19 mouse cellular contexts compared by ENCODE assay signal in the genomic region with DNA sequence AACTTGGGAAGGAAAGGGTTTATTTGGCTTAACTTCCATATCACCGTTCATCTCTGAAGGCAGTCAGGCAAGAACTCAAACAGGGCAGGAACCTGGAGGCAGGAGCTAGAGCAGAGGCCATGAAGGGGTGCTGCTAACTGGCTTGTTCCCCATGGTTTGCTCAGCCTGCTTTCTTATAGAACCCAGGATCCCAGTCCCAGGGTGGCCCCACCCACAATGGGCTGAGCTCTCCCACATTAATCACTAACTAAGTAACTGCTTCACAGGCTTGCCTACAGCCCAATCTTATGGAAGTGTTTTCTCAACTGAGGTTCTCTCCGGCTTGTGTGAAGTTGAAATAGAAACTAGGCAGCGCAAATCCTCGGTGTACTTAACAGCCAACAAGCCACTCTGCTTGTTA. TPM values are rescaled to one million over a fixed set of nuclear protein-coding genes. Genes with fewer than 3 reads are reported as not detected.
"Had no signal": no experiment of that assay in that cellular context is flagged by ENCODE, and none has a peak within 500 bp of the region (broad histone marks: within the 10 kb centered on the region; RNA-seq: fewer than 3 reads in every experiment).

No protein-coding gene starts in this region.

- ATAC-seq: inflammation-experienced regulatory T-cells, adult 6 months; intestine, embryonic 16.5 days; intestine, postnatal 0 days had no signal

- H3K27ac ChIP-seq: heart, adult 2 months; heart, embryonic 15.5 days; hindbrain, embryonic 12.5 days; hindbrain, embryonic 13.5 days; hindbrain, embryonic 14.5 days; hindbrain, embryonic 15.5 days; hindbrain, postnatal 0 days; intestine, embryonic 15.5 days; kidney, embryonic 15.5 days; kidney, postnatal 0 days; layer of hippocampus, adult 2 months had no signal

- H3K4me2 ChIP-seq: heart, embryonic 11.5 days; heart, embryonic 12.5 days; heart, embryonic 13.5 days; heart, embryonic 15.5 days; hindbrain, embryonic 12.5 days; hindbrain, embryonic 13.5 days; hindbrain, embryonic 14.5 days; hindbrain, embryonic 15.5 days; intestine, embryonic 15.5 days; kidney, embryonic 15.5 days had no signal

- H3K9ac ChIP-seq: heart, embryonic 12.5 days; heart, embryonic 13.5 days; heart, embryonic 15.5 days; hindbrain, embryonic 12.5 days; hindbrain, embryonic 13.5 days; hindbrain, embryonic 14.5 days; hindbrain, embryonic 15.5 days; intestine, embryonic 15.5 days; kidney, embryonic 15.5 days had no signal

- H3K36me3 ChIP-seq: heart, embryonic 10.5 days; heart, embryonic 12.5 days; heart, embryonic 13.5 days; heart, embryonic 15.5 days; hindbrain, embryonic 10.5 days; hindbrain, embryonic 12.5 days; hindbrain, embryonic 13.5 days; hindbrain, embryonic 15.5 days; intestine, embryonic 15.5 days; kidney, embryonic 15.5 days had no signal

- H3K9me3 ChIP-seq: heart, embryonic 10.5 days; heart, embryonic 12.5 days; heart, embryonic 15.5 days; hindbrain, embryonic 10.5 days; hindbrain, embryonic 12.5 days; hindbrain, embryonic 13.5 days; hindbrain, embryonic 15.5 days; intestine, embryonic 15.5 days; kidney, embryonic 15.5 days had no signal

- H3K27me3 ChIP-seq: heart, embryonic 12.5 days; heart, embryonic 13.5 days; heart, embryonic 15.5 days; hindbrain, embryonic 12.5 days; hindbrain, embryonic 13.5 days; hindbrain, embryonic 15.5 days; intestine, embryonic 15.5 days; kidney, embryonic 15.5 days had no signal

- H3K4me3 ChIP-seq: heart, adult 2 months; heart, embryonic 10.5 days; heart, embryonic 12.5 days; heart, embryonic 13.5 days; heart, embryonic 15.5 days; hindbrain, embryonic 10.5 days; hindbrain, embryonic 12.5 days; hindbrain, embryonic 13.5 days; hindbrain, embryonic 15.5 days; intestine, embryonic 15.5 days; kidney, embryonic 15.5 days; layer of hippocampus, adult 2 months had no signal

RNA-seq across cellular contexts. Expression of a gene that starts 23.9 kb away (rescaled TPM):
- polyA plus RNA-seq: inflammation-experienced regulatory T-cells, adult 6 months had no signal
